Mouse (Mus musculus): ENCODE results near the gene Fam186a.

DNA sequence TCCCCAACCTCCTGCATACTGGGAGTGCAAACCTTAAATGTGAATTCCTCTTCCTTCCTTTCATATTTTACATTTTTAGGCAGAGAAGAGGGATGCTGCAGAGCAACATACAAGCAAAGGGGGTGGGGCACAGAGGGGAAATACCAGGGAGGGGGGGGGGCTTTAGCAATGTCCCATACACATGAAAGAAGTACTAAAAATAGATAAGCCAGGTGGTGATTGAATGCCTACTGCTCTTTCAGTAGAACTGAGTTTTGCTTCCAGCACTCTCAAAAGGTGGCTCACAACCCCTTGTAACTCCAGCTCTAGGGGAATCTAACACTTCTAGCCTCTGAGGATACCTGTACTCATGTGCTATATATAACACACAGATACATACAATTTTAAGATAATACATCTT, 39.3 kb upstream of the Fam186a start:
- TF ChIP-seq ZNF384 (IDR thresholded peaks at IDR 0.05; ENCODE audit: low read depth, low read length) (no peak), HCFC1 (IDR thresholded peaks at IDR 0.05; ENCODE audit: borderline replicate concordance, insufficient read depth, low read length) (no peak)
